Mouse (Mus musculus): ENCODE measurements around the gene Col12a1. TPM values are rescaled to one million over a fixed set of nuclear protein-coding genes. Genes with fewer than 3 reads are reported as not detected.

Gene Col12a1
- polyA plus RNA-seq, 1 experiment, result 15.3 TPM

DNA sequence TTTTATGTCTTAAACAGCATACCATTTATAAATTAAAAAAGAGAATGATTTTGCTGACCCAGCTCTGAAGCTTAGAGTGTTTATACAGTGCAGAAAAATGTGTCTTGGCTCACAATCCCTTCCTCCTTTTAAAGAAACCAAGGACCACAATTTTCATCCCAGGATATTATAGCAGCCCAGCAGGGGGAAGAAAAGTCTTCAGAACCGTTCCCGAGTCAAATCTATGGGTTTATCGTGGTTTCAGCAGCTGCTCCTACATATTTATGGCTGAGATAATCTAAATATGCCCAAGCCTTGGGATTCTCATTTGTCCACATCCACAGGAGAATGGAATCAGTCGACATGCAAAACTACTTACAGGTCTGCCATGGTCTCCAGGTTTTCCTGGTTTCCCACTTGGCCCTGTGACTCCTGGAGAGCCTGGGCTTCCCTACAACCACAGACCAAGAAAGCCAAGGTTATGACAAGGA, 110.5 kb downstream of the Col12a1 start:
- H3K79me2 ChIP-seq (ENCODE audit: control insufficient read depth, insufficient read depth), result no peaks in the 10 kb centered on the region
- peaks cover 3% of the 10 kb centered on the region for H3K36me3 ChIP-seq (ENCODE audit: control insufficient read depth, insufficient read depth)
- no peaks in the 10 kb centered on the region for H3K27me3 ChIP-seq (ENCODE audit: control insufficient read depth, insufficient read depth, insufficient read length)
- no peaks in the 10 kb centered on the region for H3K79me3 ChIP-seq (ENCODE audit: low read depth)
- TF ChIP-seq CEBPB (IDR thresholded peaks at IDR 0.05; ENCODE audit: low read depth) (no peak), CTCF (IDR thresholded peaks at IDR 0.05; ENCODE audit: control insufficient read depth, insufficient read depth, insufficient read length) (no peak), MAX (IDR thresholded peaks at IDR 0.05) (no peak), USF1 (IDR thresholded peaks at IDR 0.05; ENCODE audit: low read depth) (no peak), MYOG (IDR thresholded peaks at IDR 0.05; ENCODE audit: control insufficient read depth, extremely low read depth, insufficient read length) (no peak), FOSL1 (IDR thresholded peaks at IDR 0.05; ENCODE audit: insufficient read depth, low read length, poor library complexity, severe bottlenecking) (no peak), MYOD1 (IDR thresholded peaks at IDR 0.05; ENCODE audit: control insufficient read depth, insufficient read length, low read depth) (no peak)
- H3ac ChIP-seq (ENCODE audit: control insufficient read depth, insufficient read length, low read depth), result no peak overlapping the region
- no peak overlapping the region for H3K4me3 ChIP-seq (ENCODE audit: insufficient read depth, poor library complexity, severe bottlenecking)

- Histone ChIP-seq H3K36me3 (ENCODE audit: control insufficient read depth, insufficient read depth) (peaks cover 3% of the 10 kb centered on the region), H3ac (ENCODE audit: control insufficient read depth, insufficient read length, low read depth) (no peak overlapping the region), H3K27me3 (ENCODE audit: control insufficient read depth, insufficient read depth, insufficient read length) (no peaks in the 10 kb centered on the region), H3K4me3 (ENCODE audit: insufficient read depth, poor library complexity, severe bottlenecking) (no peak overlapping the region), H3K79me2 (ENCODE audit: control insufficient read depth, insufficient read depth) (no peaks in the 10 kb centered on the region), H3K79me3 (ENCODE audit: low read depth) (no peaks in the 10 kb centered on the region)
- TF ChIP-seq MYOG (IDR thresholded peaks at IDR 0.05; ENCODE audit: control insufficient read depth, extremely low read depth, insufficient read length) (no peak), FOSL1 (IDR thresholded peaks at IDR 0.05; ENCODE audit: insufficient read depth, low read length, poor library complexity, severe bottlenecking) (no peak), MYOD1 (IDR thresholded peaks at IDR 0.05; ENCODE audit: control insufficient read depth, insufficient read length, low read depth) (no peak), MAX (IDR thresholded peaks at IDR 0.05) (no peak), USF1 (IDR thresholded peaks at IDR 0.05; ENCODE audit: low read depth) (no peak), CTCF (IDR thresholded peaks at IDR 0.05; ENCODE audit: control insufficient read depth, insufficient read depth, insufficient read length) (no peak), CEBPB (IDR thresholded peaks at IDR 0.05; ENCODE audit: low read depth) (no peak)
Observed at GRCm38 (mm10) chr9:79606122-79606521, 112.5 kb downstream of the Col12a1 start.

DNA sequence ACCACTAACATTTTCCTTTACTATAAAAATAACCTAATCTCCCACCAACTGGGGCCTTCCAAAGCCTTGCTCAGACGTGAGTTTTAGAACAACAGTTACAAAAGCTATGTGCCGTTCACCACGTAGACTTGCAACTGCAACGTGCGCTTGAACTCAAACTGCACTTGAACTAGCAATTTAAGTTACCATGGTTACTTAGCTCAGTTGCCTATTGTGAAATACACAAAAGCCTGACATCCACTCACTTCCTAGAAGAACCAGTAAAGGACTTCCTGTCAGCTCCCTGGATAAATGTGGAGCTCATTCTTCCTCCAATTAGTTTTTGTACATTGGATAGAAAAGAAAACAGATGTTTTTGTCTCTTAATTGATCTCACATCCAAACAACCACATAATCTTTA, 112.9 kb downstream of the Col12a1 start:
- Histone ChIP-seq H3K79me2 (ENCODE audit: control insufficient read depth, insufficient read depth) (no peaks in the 10 kb centered on the region), H3K4me3 (ENCODE audit: insufficient read depth, poor library complexity, severe bottlenecking) (no peak overlapping the region), H3K36me3 (ENCODE audit: control insufficient read depth, insufficient read depth) (peaks cover 3% of the 10 kb centered on the region), H3K27me3 (ENCODE audit: control insufficient read depth, insufficient read depth, insufficient read length) (no peaks in the 10 kb centered on the region), H3K79me3 (ENCODE audit: low read depth) (no peaks in the 10 kb centered on the region), H3ac (ENCODE audit: control insufficient read depth, insufficient read length, low read depth) (no peak overlapping the region)
- TF ChIP-seq USF1 (IDR thresholded peaks at IDR 0.05; ENCODE audit: low read depth) (no peak), MAX (IDR thresholded peaks at IDR 0.05) (no peak), CTCF (IDR thresholded peaks at IDR 0.05; ENCODE audit: control insufficient read depth, insufficient read depth, insufficient read length) (no peak), FOSL1 (IDR thresholded peaks at IDR 0.05; ENCODE audit: insufficient read depth, low read length, poor library complexity, severe bottlenecking) (no peak), MYOD1 (IDR thresholded peaks at IDR 0.05; ENCODE audit: control insufficient read depth, insufficient read length, low read depth) (no peak), MYOG (IDR thresholded peaks at IDR 0.05; ENCODE audit: control insufficient read depth, extremely low read depth, insufficient read length) (no peak), CEBPB (IDR thresholded peaks at IDR 0.05; ENCODE audit: low read depth) (no peak)

- TF ChIP-seq MAX (IDR thresholded peaks at IDR 0.05) (no peak), MYOD1 (IDR thresholded peaks at IDR 0.05; ENCODE audit: control insufficient read depth, insufficient read length, low read depth) (no peak), FOSL1 (IDR thresholded peaks at IDR 0.05; ENCODE audit: insufficient read depth, low read length, poor library complexity, severe bottlenecking) (no peak), CTCF (IDR thresholded peaks at IDR 0.05; ENCODE audit: control insufficient read depth, insufficient read depth, insufficient read length) (no peak), USF1 (IDR thresholded peaks at IDR 0.05; ENCODE audit: low read depth) (no peak), MYOG (IDR thresholded peaks at IDR 0.05; ENCODE audit: control insufficient read depth, extremely low read depth, insufficient read length) (no peak), CEBPB (IDR thresholded peaks at IDR 0.05; ENCODE audit: low read depth) (no peak)
- no peaks in the 10 kb centered on the region for H3K27me3 ChIP-seq (ENCODE audit: control insufficient read depth, insufficient read depth, insufficient read length)
- H3ac ChIP-seq (ENCODE audit: control insufficient read depth, insufficient read length, low read depth), result no peak overlapping the region
- peaks cover 6% of the 10 kb centered on the region for H3K36me3 ChIP-seq (ENCODE audit: control insufficient read depth, insufficient read depth)
- H3K4me3 ChIP-seq (ENCODE audit: insufficient read depth, poor library complexity, severe bottlenecking), result no peak overlapping the region
- H3K79me2 ChIP-seq (ENCODE audit: control insufficient read depth, insufficient read depth), result no peaks in the 10 kb centered on the region
- no peaks in the 10 kb centered on the region for H3K79me3 ChIP-seq (ENCODE audit: low read depth)
Observed at GRCm38 (mm10) chr9:79604546-79604945, 114.1 kb downstream of the Col12a1 start.

- TF ChIP-seq FOSL1 (IDR thresholded peaks at IDR 0.05; ENCODE audit: insufficient read depth, low read length, poor library complexity, severe bottlenecking) (no peak), CTCF (IDR thresholded peaks at IDR 0.05; ENCODE audit: control insufficient read depth, insufficient read depth, insufficient read length) (no peak), USF1 (IDR thresholded peaks at IDR 0.05; ENCODE audit: low read depth) (no peak), MAX (IDR thresholded peaks at IDR 0.05) (no peak), CEBPB (IDR thresholded peaks at IDR 0.05; ENCODE audit: low read depth) (no peak), MYOD1 (IDR thresholded peaks at IDR 0.05; ENCODE audit: control insufficient read depth, insufficient read length, low read depth) (no peak), MYOG (IDR thresholded peaks at IDR 0.05; ENCODE audit: control insufficient read depth, extremely low read depth, insufficient read length) (no peak)
- no peaks in the 10 kb centered on the region for H3K79me3 ChIP-seq (ENCODE audit: low read depth)
- H3ac ChIP-seq (ENCODE audit: control insufficient read depth, insufficient read length, low read depth), result no peak overlapping the region
- no peak overlapping the region for H3K4me3 ChIP-seq (ENCODE audit: insufficient read depth, poor library complexity, severe bottlenecking)
- peaks cover 8% of the 10 kb centered on the region for H3K36me3 ChIP-seq (ENCODE audit: control insufficient read depth, insufficient read depth)
- H3K79me2 ChIP-seq (ENCODE audit: control insufficient read depth, insufficient read depth), result no peaks in the 10 kb centered on the region
- no peaks in the 10 kb centered on the region for H3K27me3 ChIP-seq (ENCODE audit: control insufficient read depth, insufficient read depth, insufficient read length)
Observed at GRCm38 (mm10) chr9:79603448-79603847, 115.2 kb downstream of the Col12a1 start.

DNA sequence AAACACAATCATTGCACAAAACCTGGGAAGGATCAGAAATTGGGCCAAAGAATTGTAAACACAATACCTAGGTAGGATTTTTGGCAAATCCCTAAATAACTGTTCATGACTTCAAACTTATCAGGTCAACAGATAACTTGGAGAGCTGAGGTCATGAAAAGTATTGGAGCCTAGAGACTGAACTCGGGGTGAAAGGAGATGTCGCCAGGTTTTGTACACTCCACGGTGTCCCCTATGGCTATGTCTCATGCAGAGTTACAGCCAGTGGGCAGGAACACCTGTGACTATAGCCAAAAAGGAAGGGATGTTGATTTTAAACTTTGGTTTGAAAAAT, 118.4 kb downstream of the Col12a1 start:
- no peak overlapping the region for H3ac ChIP-seq (ENCODE audit: control insufficient read depth, insufficient read length, low read depth)
- no peaks in the 10 kb centered on the region for H3K79me3 ChIP-seq (ENCODE audit: low read depth)
- TF ChIP-seq MYOG (IDR thresholded peaks at IDR 0.05; ENCODE audit: control insufficient read depth, extremely low read depth, insufficient read length) (no peak), MYOD1 (IDR thresholded peaks at IDR 0.05; ENCODE audit: control insufficient read depth, insufficient read length, low read depth) (no peak), CEBPB (IDR thresholded peaks at IDR 0.05; ENCODE audit: low read depth) (no peak), CTCF (IDR thresholded peaks at IDR 0.05; ENCODE audit: control insufficient read depth, insufficient read depth, insufficient read length) (no peak), USF1 (IDR thresholded peaks at IDR 0.05; ENCODE audit: low read depth) (no peak), FOSL1 (IDR thresholded peaks at IDR 0.05; ENCODE audit: insufficient read depth, low read length, poor library complexity, severe bottlenecking) (no peak), MAX (IDR thresholded peaks at IDR 0.05) (no peak)
- H3K4me3 ChIP-seq (ENCODE audit: insufficient read depth, poor library complexity, severe bottlenecking), result no peak overlapping the region
- H3K79me2 ChIP-seq (ENCODE audit: control insufficient read depth, insufficient read depth), result no peaks in the 10 kb centered on the region
- H3K27me3 ChIP-seq (ENCODE audit: control insufficient read depth, insufficient read depth, insufficient read length), result no peaks in the 10 kb centered on the region
- H3K36me3 ChIP-seq (ENCODE audit: control insufficient read depth, insufficient read depth), result peaks cover 8% of the 10 kb centered on the region
